Mouse (Mus musculus) hindbrain, embryonic 11.5 days (tissue): Measurements from ENCODE around the gene Mall. TPM values are rescaled to one million over a fixed set of nuclear protein-coding genes. Genes with fewer than 3 reads are reported as not detected.

Experiments
- ATAC-seq: fragments of 200-750 bp; cut with Nextera tagmentation; 2 replicates; pipeline ENCODE4 v1.8.0; 2017; ENCODE audit warnings: mild to moderate bottlenecking, moderate TSS enrichment, moderate library complexity; ENCODE audit not compliant: low FRiP score
- DNase-seq: peaks from one replicate; pipeline ENCODE4 v3.0.0-alpha.2; 2015; ENCODE audit warnings: low spot score
- H3K27ac ChIP-seq: fragments of 300-500 bp; sonication (generic); 2 replicates; pipeline ENCODE4 v1.5.1; 2014; ENCODE audit warnings: mild to moderate bottlenecking, low read depth, low read length
- H3K27me3 ChIP-seq: fragments of 300-500 bp; sonication (generic); 2 replicates; pipeline ENCODE4 v1.6.1; 2014; ENCODE audit warnings: mild to moderate bottlenecking, low read length, moderate library complexity, mixed read lengths; ENCODE audit not compliant: control insufficient read depth, insufficient read depth
- H3K36me3 ChIP-seq: fragments of 300-500 bp; sonication (generic); 2 replicates; pipeline ENCODE4 v1.6.1; 2014; ENCODE audit warnings: mild to moderate bottlenecking, low read length, moderate library complexity, mixed read lengths; ENCODE audit not compliant: control insufficient read depth, insufficient read depth
- H3K4me1 ChIP-seq: fragments of 300-500 bp; sonication (generic); replicated peaks from 2 replicates; pipeline ENCODE4 v1.6.1; 2014; ENCODE audit warnings: low read length, mixed read lengths; ENCODE audit not compliant: control insufficient read depth, insufficient read depth
- H3K4me2 ChIP-seq: fragments of 300-500 bp; sonication (generic); replicated peaks from 2 replicates; pipeline ENCODE4 v1.6.1; 2014; ENCODE audit warnings: mild to moderate bottlenecking, low read depth, low read length
- H3K4me3 ChIP-seq: fragments of 300-500 bp; sonication (generic); 2 replicates; pipeline ENCODE4 v1.5.1; 2014; ENCODE audit warnings: low read depth, low read length
- H3K9ac ChIP-seq: fragments of 300-500 bp; sonication (generic); 2 replicates; pipeline ENCODE4 v1.6.1; 2014; ENCODE audit warnings: low read depth, low read length
- H3K9me3 ChIP-seq: fragments of 300-500 bp; sonication (generic); 2 replicates; pipeline ENCODE4 v1.6.1; 2016; ENCODE audit warnings: low read length; ENCODE audit not compliant: control insufficient read depth
- WGBS: fragments of 180-500 bp; shearing (Covaris S2); extraction: QIAGEN DNeasy Blood & Tissue Kit; methylation state at CpG from one replicate; pipeline ENCODE4 v1.1.7; 2014; 5-methylcytosine and 5-hydroxymethylcytosine counted together
- polyA plus RNA-seq: library from polyadenylated mRNA; unstranded; fragments of >200 nt; fragmentation: Nextera tagmentation; extraction: Ambion mirVana; gene quantifications from 2 replicates; pipeline ENCODE4 v1.2.1, GENCODE M21; 2014

Mall gene
- polyA plus RNA-seq, 1 experiment from 2014 or later, result 1.9 TPM

GRCm38 (mm10) chr2:127722176-127722892, 7.4 kb downstream of the Mall start:
- no peaks in the 10 kb centered on the region for H3K4me1 ChIP-seq
- no peak overlapping the region for H3K27ac ChIP-seq
- H3K4me2 ChIP-seq, result no peak overlapping the region
- DNase-seq (no peak), ATAC-seq (no peak)
- 62% methylated on average over 7 of the region's 7 CpGs for WGBS
- no peaks in the 10 kb centered on the region for H3K36me3 ChIP-seq
- no peaks in the 10 kb centered on the region for H3K9me3 ChIP-seq
- no peaks in the 10 kb centered on the region for H3K27me3 ChIP-seq
- H3K9ac ChIP-seq, result no peak overlapping the region
- H3K4me3 ChIP-seq, result no peak overlapping the region

GRCm38 (mm10) chr2:127718839-127719468, 10.8 kb downstream of the Mall start:
- Histone ChIP-seq H3K4me2 (no peak overlapping the region), H3K27me3 (no peaks in the 10 kb centered on the region), H3K9me3 (no peaks in the 10 kb centered on the region), H3K4me1 (no peaks in the 10 kb centered on the region), H3K27ac (no peak overlapping the region), H3K36me3 (no peaks in the 10 kb centered on the region), H3K4me3 (no peak overlapping the region), H3K9ac (no peak overlapping the region)
- no peak for DNase-seq
- ATAC-seq, result no peak
- 64% methylated on average over 8 of the region's 8 CpGs for WGBS

- H3K9me3 ChIP-seq, result no peaks in the 10 kb centered on the region
- no peak overlapping the region for H3K9ac ChIP-seq
- DNase-seq (no peak), ATAC-seq (no peak)
- H3K4me1 ChIP-seq, result no peaks in the 10 kb centered on the region
- H3K4me3 ChIP-seq, result no peak overlapping the region
- H3K36me3 ChIP-seq, result no peaks in the 10 kb centered on the region
- no peaks in the 10 kb centered on the region for H3K27me3 ChIP-seq
- 53% methylated on average over 3 of the region's 3 CpGs for WGBS
- H3K4me2 ChIP-seq, result no peak overlapping the region
- no peak overlapping the region for H3K27ac ChIP-seq
Observed at GRCm38 (mm10) chr2:127714726-127715125, 15.0 kb downstream of the Mall start.

DNA sequence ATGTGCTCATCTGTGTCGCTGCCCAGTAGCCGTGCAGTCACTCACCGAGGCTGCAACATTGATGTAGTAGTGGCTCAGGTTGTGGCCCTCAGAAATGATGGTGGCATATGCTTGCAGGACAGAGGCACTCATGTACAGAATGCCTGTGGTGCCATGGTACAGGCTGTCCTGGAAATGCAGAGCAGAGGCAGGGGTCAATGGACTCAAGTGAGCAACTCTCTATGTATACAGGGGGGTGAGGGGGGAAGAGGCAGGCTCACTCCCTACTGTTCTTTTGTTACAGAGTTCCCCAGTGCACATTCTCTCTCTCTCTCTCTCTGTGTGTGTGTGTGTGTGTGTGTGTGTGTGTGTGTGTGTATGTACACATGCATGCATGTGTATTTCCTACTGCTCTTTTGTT, 20.9 kb downstream of the Mall start:
- Histone ChIP-seq H3K4me3 (no peak overlapping the region), H3K4me1 (no peaks in the 10 kb centered on the region), H3K27me3 (no peaks in the 10 kb centered on the region), H3K9me3 (no peaks in the 10 kb centered on the region), H3K27ac (no peak overlapping the region), H3K9ac (no peak overlapping the region), H3K36me3 (no peaks in the 10 kb centered on the region), H3K4me2 (no peak overlapping the region)
- no peak for DNase-seq
- ATAC-seq, result no peak
- 77% methylated on average over 3 of the region's 3 CpGs for WGBS

- Histone ChIP-seq H3K4me3 (no peak overlapping the region), H3K36me3 (no peaks in the 10 kb centered on the region), H3K9ac (no peak overlapping the region), H3K9me3 (no peaks in the 10 kb centered on the region), H3K4me2 (no peak overlapping the region), H3K27ac (no peak overlapping the region), H3K4me1 (no peaks in the 10 kb centered on the region), H3K27me3 (no peaks in the 10 kb centered on the region)
- WGBS, result 41% methylated on average over 3 of the region's 3 CpGs
- ATAC-seq, result no peak
- DNase-seq, result no peak
Observed at GRCm38 (mm10) chr2:127708060-127708459, 21.7 kb downstream of the Mall start.

GRCm38 (mm10) chr2:127705267-127705666, 24.5 kb downstream of the Mall start:
- H3K9ac ChIP-seq, result no peak overlapping the region
- no peak overlapping the region for H3K27ac ChIP-seq
- H3K9me3 ChIP-seq, result no peaks in the 10 kb centered on the region
- H3K4me2 ChIP-seq, result no peak overlapping the region
- no peak for ATAC-seq
- no peaks in the 10 kb centered on the region for H3K36me3 ChIP-seq
- WGBS, result 78% methylated on average over 6 of the region's 6 CpGs
- DNase-seq, result no peak
- H3K27me3 ChIP-seq, result no peaks in the 10 kb centered on the region
- H3K4me1 ChIP-seq, result no peaks in the 10 kb centered on the region
- no peak overlapping the region for H3K4me3 ChIP-seq

DNA sequence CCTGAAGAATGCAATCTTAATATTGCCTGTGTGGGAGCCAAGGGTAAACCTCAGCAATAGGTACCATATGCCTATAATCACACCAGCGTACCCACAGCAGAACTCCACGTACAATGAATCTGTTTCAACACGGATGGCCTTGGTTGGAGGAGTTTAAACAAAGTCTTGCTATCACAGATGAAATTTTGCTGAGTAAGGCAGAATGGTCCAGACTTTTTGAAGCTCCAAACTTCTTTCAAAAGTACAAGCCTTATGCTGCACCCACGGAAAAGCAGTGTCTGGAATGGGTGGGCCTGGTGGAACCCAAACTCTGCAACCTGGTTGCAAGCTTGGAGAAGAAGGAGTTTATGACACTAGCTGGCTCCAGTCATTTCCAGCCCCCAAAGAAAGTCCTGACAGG, 40.5 kb downstream of the Mall start:
- no peaks in the 10 kb centered on the region for H3K9me3 ChIP-seq
- no peak overlapping the region for H3K27ac ChIP-seq
- 88% methylated on average over 4 of the region's 4 CpGs for WGBS
- H3K4me3 ChIP-seq, result no peak overlapping the region
- ATAC-seq (no peak), DNase-seq (no peak)
- H3K9ac ChIP-seq, result no peak overlapping the region
- H3K4me2 ChIP-seq, result no peak overlapping the region
- no peaks in the 10 kb centered on the region for H3K36me3 ChIP-seq
- no peaks in the 10 kb centered on the region for H3K4me1 ChIP-seq
- H3K27me3 ChIP-seq, result no peaks in the 10 kb centered on the region; the same call in 1 of the 2 replicates

DNA sequence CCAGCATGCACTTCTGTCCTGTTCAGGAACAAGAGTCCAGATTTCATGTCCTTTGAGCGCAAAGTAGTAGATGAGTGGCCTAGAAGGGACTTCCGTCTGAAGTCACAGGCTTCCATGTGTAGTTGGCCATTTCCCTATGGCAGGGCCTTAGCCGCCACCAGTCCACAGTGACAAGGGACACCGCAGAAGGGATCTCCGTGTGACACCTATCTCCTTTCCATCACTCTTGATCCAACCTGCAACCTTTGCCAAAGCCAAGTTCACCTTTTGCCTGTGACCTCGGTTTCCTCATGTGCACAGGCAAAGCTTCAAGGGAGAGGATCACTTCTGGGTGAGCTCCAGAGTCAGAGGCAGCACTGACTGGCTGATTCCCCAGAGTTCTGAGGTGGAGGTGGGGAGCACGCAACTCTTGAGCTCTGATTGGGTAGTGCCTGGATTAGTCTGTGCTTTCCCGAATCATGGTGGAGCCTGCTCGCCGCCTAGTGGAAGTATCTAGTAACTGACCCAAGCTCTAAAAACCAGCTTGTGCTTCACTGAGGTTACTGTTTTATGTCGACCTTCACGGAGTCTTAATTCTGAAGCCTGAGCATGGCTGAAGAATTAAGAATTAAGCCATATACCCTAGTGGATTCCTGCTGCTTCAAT, 45.9 kb downstream of the Mall start:
- no peak overlapping the region for H3K4me3 ChIP-seq
- ATAC-seq (peak; percentile 61; the same call in 1 of the 2 replicates), DNase-seq (peak; percentile 74)
- H3K27me3 ChIP-seq, result no peaks in the 10 kb centered on the region; the same call in 1 of the 2 replicates
- H3K27ac ChIP-seq, result no peak overlapping the region
- 42% methylated on average over 12 of the region's 12 CpGs for WGBS
- no peak overlapping the region for H3K9ac ChIP-seq
- no peaks in the 10 kb centered on the region for H3K9me3 ChIP-seq
- H3K36me3 ChIP-seq, result no peaks in the 10 kb centered on the region
- no peaks in the 10 kb centered on the region for H3K4me1 ChIP-seq
- H3K4me2 ChIP-seq, result no peak overlapping the region
